Mouse (Mus musculus) MEL (cell line): Measurements from ENCODE around the gene Btbd16. TPM values are rescaled to one million over a fixed set of nuclear protein-coding genes. Genes with fewer than 3 reads are reported as not detected.

Experiments
- MEF2A ChIP-seq: IDR thresholded peaks from 2 replicates; pipeline ENCODE4 v1.6.1; 2014; ENCODE audit warnings: low read depth, mild to moderate bottlenecking, inconsistent platforms, low read length, improper control_type of control experiment; ENCODE audit not compliant: poor library complexity, insufficient replicate concordance, severe bottlenecking; ENCODE audit errors: extremely low read depth
- polyA plus RNA-seq, 2 experiments: library from polyadenylated mRNA; stranded (reverse) in 1 of 2; unstranded in 1 of 2; fragments of >175 nt in 1 of 2; fragments of >200 nt in 1 of 2; gene quantifications; 2 replicates each; pipeline versions ENCODE4 v1.2.1 to v1.2.4; 2012; ENCODE audit warnings: low replicate concordance in 2 of 2, low read depth in 1 of 2; ENCODE audit not compliant: insufficient read length in 2 of 2, insufficient read depth in 1 of 2, missing spikeins in 1 of 2
- total RNA-seq: library from RNA; depleted of rRNA; stranded (reverse); fragments of 300-350 nt; gene quantifications from 2 replicates; pipeline ENCODE4 v1.2.3, GENCODE M21; 2012; rRNA removed

The Btbd16 gene
- total and polyA plus RNA-seq, 3 experiments = 0.71 to 0.89 TPM; not detected in 1

GRCm38 (mm10) chr7:130867256-130867655, 93.4 kb downstream of the Btbd16 start (continued):
- no peak for TF ChIP-seq MEF2A

Other genes with a start within 250 kb of the Btbd16 start
- gene Nsmce4a, start 201.0 kb upstream of the Btbd16 start, total RNA-seq = 124 and 134 TPM in 2 replicates
- gene Nsmce4a, start 201.0 kb upstream of the Btbd16 start, polyA plus RNA-seq = 100 to 1,000 TPM; 117 to 129 TPM
- gene Tacc2, start 196.6 kb upstream of the Btbd16 start, total RNA-seq = 3.5 and 5.3 TPM in 2 replicates
- gene Tacc2, start 196.6 kb upstream of the Btbd16 start, polyA plus RNA-seq = 10 to 100 TPM in 1 of 2 experiments, not detected in 1; 21.5 TPM
- gene Plekha1, start 91.7 kb downstream of the Btbd16 start, total RNA-seq = 6.9 and 18.9 TPM in 2 replicates
- 10 to 100 TPM in 1 of 2 experiments, not detected in 1; 22.1 TPM for gene Plekha1, start 91.7 kb downstream of the Btbd16 start, polyA plus RNA-seq
- gene Htra1, start 162.0 kb downstream of the Btbd16 start, total RNA-seq = not detected in 2 replicates
- not detected for gene Htra1, start 162.0 kb downstream of the Btbd16 start, polyA plus RNA-seq